Mouse (Mus musculus): ENCODE results near the gene Metap1d.

DNA sequence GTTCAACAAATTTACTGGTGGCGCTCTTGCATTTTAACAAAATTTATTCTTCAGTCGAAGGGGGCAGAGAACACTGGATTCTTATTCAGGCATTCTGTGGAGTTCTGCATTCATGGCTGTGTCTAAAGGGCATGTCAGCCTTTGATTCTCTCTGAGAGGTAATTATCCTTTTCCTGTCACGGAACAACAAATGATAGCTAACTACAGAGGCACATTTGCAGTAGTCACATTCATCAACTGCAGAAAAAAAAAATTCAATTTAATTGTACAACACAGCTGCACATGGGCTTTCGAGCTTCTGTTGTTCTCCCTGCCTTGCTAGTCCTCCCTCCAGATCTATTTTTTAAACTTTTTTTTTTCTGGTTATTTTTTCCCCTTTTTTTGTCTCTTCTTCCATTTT lies 63.9 kb downstream of the Metap1d start:
- TF ChIP-seq CTCF (IDR thresholded peaks at IDR 0.05; ENCODE audit: low read depth) (no peak), EP300 (IDR thresholded peaks at IDR 0.05; ENCODE audit: low read depth) (no peak)
